Mouse (Mus musculus): ENCODE measurements at regions not wholly inside any gene's neighbourhood (a gene's known extent, or its start where the extent isn't known, plus 50 kb on each side); places are given as distances from the start of the nearest gene placed in this dataset.

- TF ChIP-seq NELFE (IDR thresholded peaks at IDR 0.05; ENCODE audit: low read depth, low read length), result no peak
- no peak for TF ChIP-seq ZKSCAN1 (IDR thresholded peaks at IDR 0.05; ENCODE audit: borderline replicate concordance, low read depth, low read length)
Observed at GRCm38 (mm10) chr15:56344973-56345372, 1132.5 kb downstream of the Slc22a22 start.

Measured in CH12.LX (cell line).